ENCODE assay signal across 13 mouse cellular contexts in the genomic region with DNA sequence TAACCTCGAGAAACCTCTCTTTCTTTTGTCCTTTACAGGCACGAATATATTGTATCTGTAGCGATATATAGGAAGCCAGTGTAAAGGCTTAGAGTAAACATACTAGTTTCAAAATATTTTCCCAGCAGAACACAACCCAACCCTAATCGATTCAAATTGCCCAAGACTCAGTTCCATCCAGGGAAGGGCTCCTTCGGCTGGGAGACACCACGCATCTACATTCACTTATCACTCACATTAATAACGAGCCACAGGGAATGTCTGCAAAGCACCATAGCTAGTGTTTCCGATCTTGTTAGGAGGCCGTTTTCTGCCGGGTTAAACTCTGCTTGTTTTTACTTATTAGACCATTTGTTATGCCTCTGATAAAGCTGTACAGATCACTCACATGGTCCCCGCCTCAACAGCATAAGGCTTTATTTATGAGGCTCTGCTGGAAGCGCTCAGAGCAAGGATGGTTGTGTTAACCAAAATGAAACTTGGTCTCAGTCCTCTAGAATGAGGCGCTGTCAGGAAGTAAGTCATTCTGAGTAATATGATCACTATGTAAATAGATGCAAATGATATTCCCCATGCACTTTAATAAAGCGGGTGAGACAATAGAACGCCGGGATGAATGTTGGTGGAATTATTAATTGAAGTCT.
DNase-seq lines count a peak whose midpoint lies in the region; ATAC-seq lines count a peak whose summit lies in the region.
"Had no signal": no experiment of that assay in that cellular context is flagged by ENCODE, and none has a peak within 500 bp of the region (broad histone marks: within the 10 kb centered on the region; RNA-seq: fewer than 3 reads in every experiment).

No protein-coding gene starts in this region.

- H3K27me3 ChIP-seq in forebrain, embryonic 12.5 days: no peaks in the 10 kb centered on the region
- H3K27me3 ChIP-seq in forebrain, embryonic 11.5 days (ENCODE audit: control insufficient read depth, insufficient read depth, low read length): no peaks in the 10 kb centered on the region
- H3K27me3 ChIP-seq in lung, embryonic 15.5 days: no peaks in the 10 kb centered on the region
- H3K27me3 ChIP-seq in hindbrain, embryonic 15.5 days: no peaks in the 10 kb centered on the region
- no peaks in the 10 kb centered on the region for H3K27me3 ChIP-seq in neural tube, embryonic 13.5 days
- H3K27me3 ChIP-seq: heart, embryonic 15.5 days had no signal

- H3K27ac ChIP-seq in forebrain, embryonic 12.5 days: no peak overlapping the region
- H3K27ac ChIP-seq in forebrain, embryonic 11.5 days (ENCODE audit: low read depth, low read length): no peak overlapping the region
- H3K27ac ChIP-seq in lung, embryonic 15.5 days: no peak overlapping the region
- no peak overlapping the region for H3K27ac ChIP-seq in hindbrain, embryonic 15.5 days (replicated peaks)
- H3K27ac ChIP-seq in neural tube, embryonic 13.5 days (replicated peaks): peak overlapping the region; percentile 52; the same call in 1 of the 2 replicates
- H3K27ac ChIP-seq: heart, embryonic 15.5 days; macrophage; stomach, postnatal 0 days had no signal

- no peaks in the 10 kb centered on the region for H3K4me1 ChIP-seq in forebrain, embryonic 12.5 days
- no peaks in the 10 kb centered on the region for H3K4me1 ChIP-seq in forebrain, embryonic 11.5 days (replicated peaks; ENCODE audit: control insufficient read depth, insufficient read depth, low read length)
- no peaks in the 10 kb centered on the region for H3K4me1 ChIP-seq in lung, embryonic 15.5 days
- no peaks in the 10 kb centered on the region for H3K4me1 ChIP-seq in hindbrain, embryonic 15.5 days (replicated peaks)
- no peaks in the 10 kb centered on the region; the same call in 1 of the 2 replicates for H3K4me1 ChIP-seq in neural tube, embryonic 13.5 days (replicated peaks)
- H3K4me1 ChIP-seq: heart, embryonic 15.5 days had no signal

- ATAC-seq in forebrain, embryonic 12.5 days (ENCODE audit: low FRiP score): peak; percentile 46; the same call in 1 of the 2 replicates
- no peak for ATAC-seq in forebrain, embryonic 11.5 days (replicated peaks; ENCODE audit: low FRiP score)
- no peak for ATAC-seq in lung, embryonic 15.5 days (ENCODE audit: borderline replicate concordance, extremely low read depth, low FRiP score, low TSS enrichment)
- 0 out of 2 replicates have a peak, but pooled peaks have one; percentile 59 for ATAC-seq in hindbrain, embryonic 15.5 days (ENCODE audit: low FRiP score, low read depth)
- peak; percentile 85 for ATAC-seq in neural tube, embryonic 13.5 days (ENCODE audit: low read depth)
- ATAC-seq in CD4-positive, CD25-positive, alpha-beta regulatory T cell, adult 4 months: no peak
- ATAC-seq: intestine, embryonic 16.5 days had no signal

- DNase-seq in forebrain, embryonic 11.5 days (ENCODE audit: low spot score): no peak
- DNase-seq in lung, postnatal 14 days: no peak
- no peak for DNase-seq in urinary bladder, postnatal 14 days (ENCODE audit: low spot score)
- DNase-seq: right cerebral cortex, postnatal 4 days had no signal

- H3K4me3 ChIP-seq in forebrain, embryonic 12.5 days (replicated peaks): no peak overlapping the region
- no peak overlapping the region for H3K4me3 ChIP-seq in forebrain, embryonic 11.5 days (ENCODE audit: low read depth, low read length)
- peak overlapping the region; percentile 12; the same call in 1 of the 2 replicates for H3K4me3 ChIP-seq in lung, embryonic 15.5 days
- H3K4me3 ChIP-seq in hindbrain, embryonic 15.5 days: no peak overlapping the region
- H3K4me3 ChIP-seq in neural tube, embryonic 13.5 days: no peak overlapping the region
- H3K4me3 ChIP-seq: heart, embryonic 15.5 days had no signal

- WGBS in forebrain, embryonic 12.5 days: 68% methylated on average over 16 of the region's 16 CpGs
- 78% methylated on average over 16 of the region's 16 CpGs for WGBS in forebrain, embryonic 11.5 days
- 61% methylated on average over 16 of the region's 16 CpGs for WGBS in lung, embryonic 15.5 days
- WGBS in hindbrain, embryonic 15.5 days: 39% methylated on average over 16 of the region's 16 CpGs
- WGBS in neural tube, embryonic 13.5 days: 54% methylated on average over 16 of the region's 16 CpGs

- no peaks in the 10 kb centered on the region for H3K36me3 ChIP-seq in forebrain, embryonic 12.5 days (replicated peaks)
- no peaks in the 10 kb centered on the region for H3K36me3 ChIP-seq in forebrain, embryonic 11.5 days (ENCODE audit: control insufficient read depth, insufficient read depth, low read length)
- H3K36me3 ChIP-seq in lung, embryonic 15.5 days: no peaks in the 10 kb centered on the region
- no peaks in the 10 kb centered on the region for H3K36me3 ChIP-seq in hindbrain, embryonic 15.5 days
- H3K36me3 ChIP-seq in neural tube, embryonic 13.5 days: no peaks in the 10 kb centered on the region
- H3K36me3 ChIP-seq: heart, embryonic 15.5 days had no signal

- no peak overlapping the region for H3K4me2 ChIP-seq in forebrain, embryonic 12.5 days
- no peak overlapping the region for H3K4me2 ChIP-seq in forebrain, embryonic 11.5 days (ENCODE audit: low read depth, low read length, severe bottlenecking)
- no peak overlapping the region; the same call in 1 of the 2 replicates for H3K4me2 ChIP-seq in lung, embryonic 15.5 days
- peak overlapping the region; percentile 27; the same call in 1 of the 2 replicates for H3K4me2 ChIP-seq in hindbrain, embryonic 15.5 days
- peak overlapping the region; percentile 28 for H3K4me2 ChIP-seq in neural tube, embryonic 13.5 days
- H3K4me2 ChIP-seq: heart, embryonic 15.5 days had no signal

- H3K9ac ChIP-seq in forebrain, embryonic 12.5 days: no peak overlapping the region
- no peak overlapping the region for H3K9ac ChIP-seq in forebrain, embryonic 11.5 days (ENCODE audit: low read length)
- H3K9ac ChIP-seq in lung, embryonic 15.5 days: no peak overlapping the region
- H3K9ac ChIP-seq in hindbrain, embryonic 15.5 days: no peak overlapping the region
- H3K9ac ChIP-seq in neural tube, embryonic 13.5 days: no peak overlapping the region
- H3K9ac ChIP-seq: heart, embryonic 15.5 days had no signal

- no peaks in the 10 kb centered on the region for H3K9me3 ChIP-seq in forebrain, embryonic 12.5 days
- no peaks in the 10 kb centered on the region for H3K9me3 ChIP-seq in forebrain, embryonic 11.5 days (ENCODE audit: control insufficient read depth, low read length)
- H3K9me3 ChIP-seq in lung, embryonic 15.5 days: no peaks in the 10 kb centered on the region
- H3K9me3 ChIP-seq in hindbrain, embryonic 15.5 days: no peaks in the 10 kb centered on the region
- no peaks in the 10 kb centered on the region for H3K9me3 ChIP-seq in neural tube, embryonic 13.5 days
- H3K9me3 ChIP-seq: heart, embryonic 15.5 days had no signal

Comparison
In these comparisons a context has a peak if more than half of its experiments do, and no peak if none do; other contexts are left out.
1. ATAC-seq: peak in forebrain, embryonic 12.5 days (single experiment), hindbrain, embryonic 15.5 days (single experiment) and neural tube, embryonic 13.5 days (single experiment); none in forebrain, embryonic 11.5 days (single experiment), lung, embryonic 15.5 days (single experiment) and CD4-positive, CD25-positive, alpha-beta regulatory T cell, adult 4 months (single experiment).
2. H3K4me2 ChIP-seq: peak in hindbrain, embryonic 15.5 days (single experiment) and neural tube, embryonic 13.5 days (single experiment); none in forebrain, embryonic 12.5 days (single experiment), forebrain, embryonic 11.5 days (single experiment) and lung, embryonic 15.5 days (single experiment).